Mouse (Mus musculus) adrenal gland, adult 18-20 months (tissue): ENCODE measurements around the gene Ripk4. TPM values are rescaled to one million over a fixed set of nuclear protein-coding genes. Genes with fewer than 3 reads are reported as not detected.

Experiments
- DNase-seq, 2 experiments: peaks; one replicate each; pipeline ENCODE4 v3.0.0; 2021 to 2022; ENCODE audit warnings: low spot score in 2 of 2
- long read RNA-seq, 2 experiments: library from polyadenylated mRNA; stranded (forward); transcript quantifications; one replicate each; pipeline ENCODE4 v2.0.0; 2021
- total RNA-seq, 2 experiments: library from RNA; stranded (reverse); gene quantifications; 1 replicate in 1 of 2; 2 replicates in 1 of 2; pipeline ENCODE4 v1.2.3; 2021

Ripk4 gene
- 1 to 10 TPM; 1.7 to 3.5 TPM for total RNA-seq
- long read RNA-seq, experiment 1, transcript Ripk4-201 (8 exons, 3,591 nt) = major isoform, 12 of 14 reads
- long read RNA-seq, experiment 1, partial matches to known transcripts = 0 of 14 reads
- long read RNA-seq, experiment 1, other reads (novel, unspliced or antisense) = 2 of 14 reads
- long read RNA-seq, experiment 2, transcript Ripk4-201 (8 exons, 3,591 nt) = major isoform, 6 of 9 reads
- long read RNA-seq, experiment 2, partial matches to known transcripts = 1 of 9 reads
- long read RNA-seq, experiment 2, other reads (novel, unspliced or antisense) = 2 of 9 reads

- DNase-seq = no peak
Observed at GRCm38 (mm10) chr16:97763061-97763989, at the start of gene Ripk4. Gene Ripk4 (minus strand): TSS chr16:97763787.

GRCm38 (mm10) chr16:97808881-97809280, 45.3 kb upstream of the Ripk4 start:
- DNase-seq = no peak

- DNase-seq = no peak
Observed at GRCm38 (mm10) chr16:97805646-97806045, 42.1 kb upstream of the Ripk4 start.

- peak; percentile 81 to 85 for DNase-seq
Observed at GRCm38 (mm10) chr16:97804680-97805547, 41.3 kb upstream of the Ripk4 start.

- DNase-seq = no peak
Observed at GRCm38 (mm10) chr16:97797950-97798869, 34.6 kb upstream of the Ripk4 start.

GRCm38 (mm10) chr16:97797212-97797611, 33.6 kb upstream of the Ripk4 start:
- DNase-seq = no peak

GRCm38 (mm10) chr16:97794256-97794655, 30.7 kb upstream of the Ripk4 start:
- no peak for DNase-seq

GRCm38 (mm10) chr16:97783057-97783456, 19.5 kb upstream of the Ripk4 start:
- DNase-seq = no peak

GRCm38 (mm10) chr16:97778353-97779025, 14.9 kb upstream of the Ripk4 start:
- DNase-seq = peak; percentile 74 to 75

GRCm38 (mm10) chr16:97766501-97766900, 2.9 kb upstream of the Ripk4 start:
- no peak for DNase-seq

- DNase-seq = no peak
Observed at GRCm38 (mm10) chr16:97764626-97765025, 1.0 kb upstream of the Ripk4 start.

- DNase-seq = no peak
Observed at GRCm38 (mm10) chr16:97763990-97764340, 378 bp upstream of the Ripk4 start.

GRCm38 (mm10) chr16:97761782-97762181, 1.8 kb downstream of the Ripk4 start:
- no peak for DNase-seq

- no peak for DNase-seq
Observed at GRCm38 (mm10) chr16:97759681-97760080, 3.9 kb downstream of the Ripk4 start.

- no peak for DNase-seq
Observed at GRCm38 (mm10) chr16:97758288-97758687, 5.3 kb downstream of the Ripk4 start.

GRCm38 (mm10) chr16:97756460-97756859, 7.1 kb downstream of the Ripk4 start:
- DNase-seq = no peak

- DNase-seq = no peak
Observed at GRCm38 (mm10) chr16:97752316-97752941, 11.2 kb downstream of the Ripk4 start.

GRCm38 (mm10) chr16:97751884-97752283, 11.7 kb downstream of the Ripk4 start:
- DNase-seq = peak; percentile 37 to 50

- DNase-seq = no peak
Observed at GRCm38 (mm10) chr16:97748421-97748820, 15.2 kb downstream of the Ripk4 start.
